In genomic region chr6:41202882-41203281, GRCm38 (mm10) we compare ENCODE assay signal across 23 mouse cellular contexts.
DNase-seq lines count a peak whose midpoint lies in the region; ATAC-seq lines count a peak whose summit lies in the region.
"Had no signal": no experiment of that assay in that cellular context is flagged by ENCODE, and none has a peak within 500 bp of the region (broad histone marks: within the 10 kb centered on the region; RNA-seq: fewer than 3 reads in every experiment).

No protein-coding gene starts in this region.

- peak; percentile 20 for DNase-seq in CD4-positive, CD25-positive, alpha-beta regulatory T cell, adult 2 months (ENCODE audit: low read depth, low spot score)
- no peak for DNase-seq in thymus, postnatal 14 days
- no peak for DNase-seq in cerebellum, postnatal 36 days
- DNase-seq: adrenal gland, adult 2 months; adrenal gland, postnatal 10 days; adrenal gland, postnatal 25 days; B cell, adult 2 months; cerebellum, adult 11 months; cerebellum, adult 18-20 months; cerebellum, adult 8-10 months; cerebellum, adult 9-11 months; cerebellum, postnatal 14 days; forebrain, postnatal 0 days had no signal

- no peak overlapping the region for H3K4me3 ChIP-seq in hindbrain, embryonic 16.5 days (ENCODE audit: low read length)
- H3K4me3 ChIP-seq: embryonic facial prominence, embryonic 10.5 days; embryonic facial prominence, embryonic 12.5 days; forebrain, embryonic 13.5 days; forebrain, embryonic 15.5 days had no signal

- no peaks in the 10 kb centered on the region for H3K9me3 ChIP-seq in hindbrain, embryonic 16.5 days (ENCODE audit: control insufficient read depth, low read length)
- H3K9me3 ChIP-seq: embryonic facial prominence, embryonic 10.5 days; embryonic facial prominence, embryonic 12.5 days; forebrain, embryonic 13.5 days; forebrain, embryonic 15.5 days; G1E had no signal

- no peak overlapping the region for H3K27ac ChIP-seq in hindbrain, embryonic 16.5 days (ENCODE audit: low read depth, low read length)
- H3K27ac ChIP-seq: embryonic facial prominence, embryonic 10.5 days; embryonic facial prominence, embryonic 12.5 days; forebrain, embryonic 13.5 days; forebrain, embryonic 15.5 days had no signal

- peak; percentile 28 for ATAC-seq in activated CD4-positive, CD25-positive, alpha-beta regulatory T cell, adult 4 months
- ATAC-seq in inflammation-experienced regulatory T-cells, adult 6 months: peak; percentile 55
- no peak for ATAC-seq in hindbrain, embryonic 16.5 days
- ATAC-seq: forebrain, embryonic 13.5 days; forebrain, embryonic 15.5 days; forebrain, postnatal 0 days; Patski had no signal

- H3K4me2 ChIP-seq in hindbrain, embryonic 16.5 days (ENCODE audit: low read length): no peak overlapping the region
- H3K4me2 ChIP-seq: embryonic facial prominence, embryonic 12.5 days; forebrain, embryonic 13.5 days; forebrain, embryonic 15.5 days had no signal

- WGBS in hindbrain, embryonic 16.5 days: 96% methylated on average over 1 of the region's 1 CpGs

- no peaks in the 10 kb centered on the region for H3K36me3 ChIP-seq in hindbrain, embryonic 16.5 days (ENCODE audit: control insufficient read depth, insufficient read depth, low read length)
- H3K36me3 ChIP-seq: embryonic facial prominence, embryonic 10.5 days; embryonic facial prominence, embryonic 12.5 days; forebrain, embryonic 15.5 days; G1E had no signal

- no peaks in the 10 kb centered on the region for H3K27me3 ChIP-seq in hindbrain, embryonic 16.5 days (replicated peaks; ENCODE audit: control insufficient read depth, insufficient read depth, low read length)
- H3K27me3 ChIP-seq: CH12.LX; embryonic facial prominence, embryonic 12.5 days; forebrain, embryonic 13.5 days; forebrain, embryonic 15.5 days; Patski had no signal

- H3K9ac ChIP-seq in hindbrain, embryonic 16.5 days (ENCODE audit: low read depth, low read length): no peak overlapping the region
- H3K9ac ChIP-seq: embryonic facial prominence, embryonic 12.5 days; forebrain, embryonic 13.5 days; forebrain, embryonic 15.5 days; forebrain, postnatal 0 days had no signal

- no peaks in the 10 kb centered on the region for H3K4me1 ChIP-seq in hindbrain, embryonic 16.5 days (ENCODE audit: control insufficient read depth, insufficient read depth, low read depth, low read length)
- H3K4me1 ChIP-seq: embryonic facial prominence, embryonic 10.5 days; embryonic facial prominence, embryonic 12.5 days; forebrain, embryonic 13.5 days; forebrain, embryonic 15.5 days had no signal
